Mouse (Mus musculus): ENCODE measurements around the gene Ppif. TPM values are rescaled to one million over a fixed set of nuclear protein-coding genes. Genes with fewer than 3 reads are reported as not detected.
A peak's percentile ranks its signal among the peaks of the same experiment; 100 is the strongest.

Gene Ppif
- polyA plus RNA-seq, 1 experiment from 2014 or later: 34.6 TPM

DNA sequence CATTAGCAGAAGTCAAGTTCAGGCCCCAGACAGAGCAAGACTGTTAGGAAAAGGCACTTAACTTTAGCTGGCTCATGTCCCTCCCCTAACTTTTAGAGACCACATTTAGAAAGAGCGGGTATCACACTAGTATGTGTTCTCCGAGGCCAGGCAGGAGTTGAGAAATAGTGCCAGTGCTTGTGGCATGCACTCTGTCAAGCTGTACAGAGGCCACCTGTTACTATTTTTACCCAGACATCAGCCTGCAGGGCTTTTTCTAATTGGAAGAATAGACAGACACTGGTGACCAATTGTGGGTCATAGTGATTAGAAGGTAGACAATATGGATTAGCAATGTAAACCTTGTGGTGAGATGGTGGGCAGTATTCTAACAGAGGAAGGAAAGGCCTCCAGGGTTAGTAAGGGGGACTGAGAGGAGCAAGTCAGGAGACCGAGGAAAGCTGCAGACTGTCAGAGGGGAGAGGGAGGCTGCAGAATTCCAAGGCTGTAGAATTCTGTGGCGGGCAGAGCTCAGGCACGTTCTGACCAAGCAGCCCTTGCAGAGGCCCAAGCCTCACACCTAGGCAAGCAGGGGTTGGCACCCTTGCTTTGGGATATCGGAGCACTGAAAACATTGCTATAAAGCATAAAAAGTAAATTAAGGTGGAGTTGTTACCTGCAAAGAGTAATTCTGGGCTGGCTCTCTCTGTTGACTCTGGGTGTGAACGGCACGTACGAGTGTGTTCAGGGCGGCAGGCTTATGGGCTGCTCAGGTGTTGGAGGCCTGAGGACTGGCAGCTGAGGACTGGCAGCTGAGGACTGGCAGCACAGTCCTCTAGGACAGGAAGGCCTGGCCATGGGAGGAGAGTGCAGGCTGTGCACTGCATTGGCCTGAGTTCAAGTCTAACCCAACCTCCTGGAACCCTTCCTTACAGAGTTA lies 6.7 kb upstream of the Ppif start:
- Histone ChIP-seq H3K9ac (ENCODE audit: low read depth, low read length) (no peak overlapping the region), H3K27me3 (replicated peaks; ENCODE audit: control insufficient read depth, insufficient read depth, low read length) (no peaks in the 10 kb centered on the region), H3K4me1 (ENCODE audit: control insufficient read depth, insufficient read depth, low read depth, low read length) (no peaks in the 10 kb centered on the region), H3K9me3 (ENCODE audit: control insufficient read depth, low read length) (no peaks in the 10 kb centered on the region), H3K36me3 (ENCODE audit: control insufficient read depth, insufficient read depth, low read length) (no peaks in the 10 kb centered on the region), H3K4me2 (ENCODE audit: low read length) (no peak overlapping the region), H3K4me3 (ENCODE audit: low read length) (no peak overlapping the region), H3K27ac (ENCODE audit: low read depth, low read length) (no peak overlapping the region)
- 83% methylated on average over 10 of the region's 10 CpGs for WGBS
- ATAC-seq: no peak

DNA sequence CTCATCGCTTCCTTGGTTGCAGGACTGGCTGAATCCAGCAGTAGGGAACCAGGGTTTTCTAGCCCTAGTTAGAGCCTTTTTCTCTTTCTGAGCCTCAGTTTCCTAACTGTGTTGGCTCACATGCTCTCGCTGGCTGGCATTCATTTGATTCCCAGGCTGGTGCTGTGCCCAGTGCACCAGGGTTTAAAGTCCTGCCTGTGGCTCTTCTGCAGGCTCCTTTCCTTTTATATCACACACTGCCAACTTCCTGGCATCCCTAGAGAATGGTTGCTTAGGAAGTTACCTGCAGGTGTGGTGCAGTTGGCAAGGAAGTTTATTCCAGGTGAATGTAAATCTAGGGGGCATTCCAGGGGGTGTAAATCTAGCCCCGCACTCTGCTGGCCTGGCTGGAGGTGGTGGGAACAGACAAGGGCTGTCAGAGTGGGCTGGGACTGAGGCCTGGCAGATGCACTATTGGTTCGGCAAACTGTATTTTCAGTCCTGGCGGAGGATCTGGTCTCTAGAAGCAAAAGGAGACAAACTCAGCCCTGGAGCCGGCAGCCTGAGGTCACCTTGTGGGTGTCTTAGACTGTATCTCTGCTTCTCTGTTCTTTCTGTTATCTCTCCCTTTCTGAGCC lies 575 bp upstream of the Ppif start:
- WGBS: 69% methylated on average over 6 of the region's 6 CpGs
- peak overlapping the region; percentile 55 for H3K9ac ChIP-seq (ENCODE audit: low read depth, low read length)

DNA sequence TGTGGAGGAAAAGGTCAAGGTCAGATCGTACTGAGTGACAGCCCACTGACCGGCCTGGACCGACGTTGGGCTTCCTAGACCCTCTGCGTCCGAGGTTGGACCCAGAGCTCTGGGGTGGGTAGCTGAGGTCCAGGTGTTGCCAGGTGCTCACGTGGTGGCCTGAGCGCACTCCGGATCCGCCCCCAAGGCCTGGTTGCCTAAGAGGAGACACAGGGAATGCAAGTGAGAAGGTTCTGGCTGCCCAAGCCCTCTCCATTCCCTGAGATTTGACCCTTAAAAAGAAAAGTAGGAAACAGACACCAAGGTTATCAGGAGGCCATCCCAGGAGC lies 579 bp downstream of the Ppif start:
- H3K4me2 ChIP-seq (ENCODE audit: low read length): peak overlapping the region; percentile 89
- no peak overlapping the region for H3K27ac ChIP-seq (ENCODE audit: low read depth, low read length)
- H3K36me3 ChIP-seq (ENCODE audit: control insufficient read depth, insufficient read depth, low read length): peaks cover 11% of the 10 kb centered on the region
- H3K9ac ChIP-seq (ENCODE audit: low read depth, low read length): peak overlapping the region; percentile 79
- H3K9me3 ChIP-seq (ENCODE audit: control insufficient read depth, low read length): no peaks in the 10 kb centered on the region
- ATAC-seq: peak; percentile 12; the same call in 1 of the 2 replicates
- H3K4me1 ChIP-seq (ENCODE audit: control insufficient read depth, insufficient read depth, low read depth, low read length): peaks cover 14% of the 10 kb centered on the region
- under 1% methylated on average over 10 of the region's 10 CpGs for WGBS
- H3K27me3 ChIP-seq (replicated peaks; ENCODE audit: control insufficient read depth, insufficient read depth, low read length): no peaks in the 10 kb centered on the region
- peak overlapping the region; percentile 70 for H3K4me3 ChIP-seq (ENCODE audit: low read length)

More for the DNA sequence above, 575 bp upstream of the Ppif start:
- Histone ChIP-seq H3K27ac (ENCODE audit: low read depth, low read length) (peak overlapping the region; percentile 9), H3K4me3 (ENCODE audit: low read length) (peak overlapping the region; percentile 70), H3K9me3 (ENCODE audit: control insufficient read depth, low read length) (no peaks in the 10 kb centered on the region), H3K4me2 (ENCODE audit: low read length) (peak overlapping the region; percentile 89), H3K4me1 (ENCODE audit: control insufficient read depth, insufficient read depth, low read depth, low read length) (peaks cover 14% of the 10 kb centered on the region), H3K27me3 (replicated peaks; ENCODE audit: control insufficient read depth, insufficient read depth, low read length) (no peaks in the 10 kb centered on the region), H3K36me3 (ENCODE audit: control insufficient read depth, insufficient read depth, low read length) (peaks cover 5% of the 10 kb centered on the region)
- peak; percentile 51 for ATAC-seq

DNA sequence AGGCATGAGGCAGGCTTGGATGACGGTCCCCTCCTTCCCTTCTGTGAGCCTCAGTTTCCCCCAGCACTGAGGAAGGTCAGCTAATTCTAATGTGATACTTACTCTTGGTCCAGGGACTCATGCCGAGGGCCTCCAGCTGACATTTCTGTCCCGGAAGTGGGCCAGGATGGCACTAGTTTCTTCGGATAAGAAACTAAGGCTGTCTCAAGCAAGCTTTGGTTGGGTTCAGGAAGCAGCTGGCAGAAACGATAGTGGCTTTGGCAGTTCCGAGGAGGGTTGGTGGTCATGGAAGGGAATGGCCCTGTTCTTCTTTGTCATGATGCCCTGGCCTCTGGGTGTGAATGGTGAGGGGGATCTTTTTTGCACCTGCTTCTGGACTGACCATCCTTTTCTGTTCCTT lies 1.1 kb downstream of the Ppif start:
- 66% methylated on average over 6 of the region's 6 CpGs for WGBS
- ATAC-seq: no peak
- peak overlapping the region; percentile 70 for H3K4me3 ChIP-seq (ENCODE audit: low read length)
- no peaks in the 10 kb centered on the region for H3K27me3 ChIP-seq (replicated peaks; ENCODE audit: control insufficient read depth, insufficient read depth, low read length)
- peaks cover 14% of the 10 kb centered on the region for H3K4me1 ChIP-seq (ENCODE audit: control insufficient read depth, insufficient read depth, low read depth, low read length)
- H3K9me3 ChIP-seq (ENCODE audit: control insufficient read depth, low read length): no peaks in the 10 kb centered on the region
- H3K9ac ChIP-seq (ENCODE audit: low read depth, low read length): peak overlapping the region; percentile 79
- H3K27ac ChIP-seq (ENCODE audit: low read depth, low read length): no peak overlapping the region
- peak overlapping the region; percentile 89 for H3K4me2 ChIP-seq (ENCODE audit: low read length)
- peaks cover 16% of the 10 kb centered on the region for H3K36me3 ChIP-seq (ENCODE audit: control insufficient read depth, insufficient read depth, low read length)

DNA sequence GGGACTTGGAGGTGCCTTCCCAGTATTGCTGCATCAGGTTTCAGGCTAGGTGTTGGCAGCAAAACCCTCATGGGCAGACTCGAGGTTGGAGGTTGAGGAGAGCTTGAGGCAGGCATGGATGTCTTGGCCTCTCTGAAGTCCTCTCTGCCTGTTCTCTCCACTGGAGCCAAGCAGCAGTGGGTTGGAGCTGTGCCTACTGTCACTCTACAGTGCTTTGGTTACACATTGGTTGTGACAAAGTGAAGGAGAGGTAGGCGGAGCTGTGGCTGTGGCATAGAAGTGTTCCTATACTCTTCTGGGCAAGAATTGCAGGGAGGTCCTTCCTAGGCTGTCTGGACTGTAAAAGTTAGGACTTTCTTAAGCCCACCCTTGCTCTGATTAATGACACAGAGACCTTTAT lies 2.4 kb downstream of the Ppif start:
- Histone ChIP-seq H3K36me3 (ENCODE audit: control insufficient read depth, insufficient read depth, low read length) (peaks cover 17% of the 10 kb centered on the region), H3K4me1 (ENCODE audit: control insufficient read depth, insufficient read depth, low read depth, low read length) (peaks cover 14% of the 10 kb centered on the region), H3K27ac (ENCODE audit: low read depth, low read length) (no peak overlapping the region), H3K9ac (ENCODE audit: low read depth, low read length) (no peak overlapping the region), H3K4me2 (ENCODE audit: low read length) (no peak overlapping the region), H3K27me3 (replicated peaks; ENCODE audit: control insufficient read depth, insufficient read depth, low read length) (no peaks in the 10 kb centered on the region), H3K4me3 (ENCODE audit: low read length) (no peak overlapping the region), H3K9me3 (ENCODE audit: control insufficient read depth, low read length) (no peaks in the 10 kb centered on the region)
- no peak for ATAC-seq
- WGBS: 76% methylated on average over 2 of the region's 2 CpGs

DNA sequence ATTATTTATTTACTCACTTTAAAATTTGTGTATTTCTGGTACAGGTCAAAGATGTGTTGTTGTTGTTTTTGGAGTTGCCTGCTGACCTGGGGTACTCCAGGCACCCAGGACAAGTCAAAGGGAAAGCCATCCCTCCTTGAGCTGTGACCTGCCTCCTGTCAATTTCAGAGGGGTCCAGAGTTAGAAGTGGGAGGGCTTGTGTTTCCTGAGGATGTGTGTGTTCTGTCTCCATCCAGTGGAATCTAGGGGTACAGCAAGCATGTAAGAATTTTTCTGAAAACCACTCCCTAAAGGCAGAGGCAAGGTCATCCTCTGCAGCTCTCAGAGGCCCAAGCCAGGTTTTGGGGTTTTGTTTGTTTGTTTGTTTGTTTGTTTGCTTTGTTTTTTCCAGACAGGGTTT lies 8.0 kb downstream of the Ppif start:
- H3K9ac ChIP-seq (ENCODE audit: low read depth, low read length): no peak overlapping the region
- no peaks in the 10 kb centered on the region for H3K27me3 ChIP-seq (replicated peaks; ENCODE audit: control insufficient read depth, insufficient read depth, low read length)
- no peaks in the 10 kb centered on the region for H3K9me3 ChIP-seq (ENCODE audit: control insufficient read depth, low read length)
- no peaks in the 10 kb centered on the region for H3K4me1 ChIP-seq (ENCODE audit: control insufficient read depth, insufficient read depth, low read depth, low read length)
- no peak overlapping the region for H3K4me3 ChIP-seq (ENCODE audit: low read length)
- H3K36me3 ChIP-seq (ENCODE audit: control insufficient read depth, insufficient read depth, low read length): peaks cover 17% of the 10 kb centered on the region
- H3K27ac ChIP-seq (ENCODE audit: low read depth, low read length): no peak overlapping the region
- ATAC-seq: peak; percentile 62; the same call in 1 of the 2 replicates
- H3K4me2 ChIP-seq (ENCODE audit: low read length): no peak overlapping the region

DNA sequence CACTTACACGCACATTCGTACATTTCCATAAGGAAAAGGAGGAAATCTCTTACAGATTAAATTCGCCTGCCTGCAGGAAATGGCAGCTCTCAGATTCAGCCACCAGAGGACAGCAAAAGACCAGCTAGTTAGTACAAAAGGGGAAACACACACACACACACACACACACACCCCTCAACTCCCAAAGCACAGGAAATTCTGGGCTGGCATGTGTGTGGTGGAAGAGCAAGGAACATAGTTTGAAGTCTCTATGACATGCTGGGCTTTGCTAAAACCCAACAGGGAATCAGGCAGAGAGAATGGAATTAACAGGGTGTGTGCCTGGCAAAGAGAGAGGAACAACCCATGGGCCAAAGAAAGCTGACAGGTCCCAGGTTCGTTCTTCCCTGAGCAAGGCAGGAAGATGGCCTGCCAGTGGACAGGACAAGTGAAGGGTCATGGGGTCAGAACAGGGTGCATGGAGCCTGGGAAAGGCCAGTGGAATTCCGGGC lies 13.8 kb downstream of the Ppif start:
- peaks cover 3% of the 10 kb centered on the region; the same call in 1 of the 2 replicates for H3K4me1 ChIP-seq (ENCODE audit: control insufficient read depth, insufficient read depth, low read depth, low read length)
- no peak overlapping the region for H3K4me2 ChIP-seq (ENCODE audit: low read length)
- H3K27ac ChIP-seq (ENCODE audit: low read depth, low read length): 0 out of 2 replicates have a peak overlapping the region, but pooled peaks have one; percentile 29
- no peak overlapping the region; the same call in 1 of the 2 replicates for H3K9ac ChIP-seq (ENCODE audit: low read depth, low read length)
- no peak overlapping the region for H3K4me3 ChIP-seq (ENCODE audit: low read length)
- WGBS: 55% methylated on average over 5 of the region's 5 CpGs
- no peaks in the 10 kb centered on the region for H3K27me3 ChIP-seq (replicated peaks; ENCODE audit: control insufficient read depth, insufficient read depth, low read length)
- H3K9me3 ChIP-seq (ENCODE audit: control insufficient read depth, low read length): no peaks in the 10 kb centered on the region
- ATAC-seq: peak; percentile 41; the same call in 1 of the 2 replicates
- H3K36me3 ChIP-seq (ENCODE audit: control insufficient read depth, insufficient read depth, low read length): no peaks in the 10 kb centered on the region

DNA sequence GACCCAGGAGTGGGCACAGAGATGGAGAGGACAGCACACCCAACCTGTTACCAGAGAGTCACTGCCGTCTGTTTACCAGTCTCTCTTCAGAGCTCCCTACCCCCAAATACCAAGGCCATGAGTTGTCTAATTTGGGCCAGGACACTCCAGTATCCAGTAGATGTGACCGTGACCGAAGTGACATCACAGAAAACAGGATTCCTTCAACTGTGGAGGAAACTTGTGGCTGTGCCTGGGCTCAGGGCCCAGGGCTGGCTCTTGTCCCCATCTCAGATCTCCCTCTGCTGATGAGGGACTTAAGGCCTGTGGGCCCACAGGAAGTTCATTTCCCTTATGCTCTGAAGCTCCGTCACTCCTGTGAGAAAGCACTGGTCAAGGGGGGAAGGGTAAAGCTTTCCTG lies 14.5 kb downstream of the Ppif start:
- 67% methylated on average over 4 of the region's 4 CpGs for WGBS
- Histone ChIP-seq H3K4me3 (ENCODE audit: low read length) (no peak overlapping the region), H3K9me3 (ENCODE audit: control insufficient read depth, low read length) (no peaks in the 10 kb centered on the region), H3K9ac (ENCODE audit: low read depth, low read length) (no peak overlapping the region), H3K27me3 (replicated peaks; ENCODE audit: control insufficient read depth, insufficient read depth, low read length) (no peaks in the 10 kb centered on the region), H3K4me2 (ENCODE audit: low read length) (no peak overlapping the region), H3K4me1 (ENCODE audit: control insufficient read depth, insufficient read depth, low read depth, low read length) (peaks cover 3% of the 10 kb centered on the region; the same call in 1 of the 2 replicates), H3K27ac (ENCODE audit: low read depth, low read length) (no peak overlapping the region), H3K36me3 (ENCODE audit: control insufficient read depth, insufficient read depth, low read length) (no peaks in the 10 kb centered on the region)
- ATAC-seq: no peak; the same call in 1 of the 2 replicates

DNA sequence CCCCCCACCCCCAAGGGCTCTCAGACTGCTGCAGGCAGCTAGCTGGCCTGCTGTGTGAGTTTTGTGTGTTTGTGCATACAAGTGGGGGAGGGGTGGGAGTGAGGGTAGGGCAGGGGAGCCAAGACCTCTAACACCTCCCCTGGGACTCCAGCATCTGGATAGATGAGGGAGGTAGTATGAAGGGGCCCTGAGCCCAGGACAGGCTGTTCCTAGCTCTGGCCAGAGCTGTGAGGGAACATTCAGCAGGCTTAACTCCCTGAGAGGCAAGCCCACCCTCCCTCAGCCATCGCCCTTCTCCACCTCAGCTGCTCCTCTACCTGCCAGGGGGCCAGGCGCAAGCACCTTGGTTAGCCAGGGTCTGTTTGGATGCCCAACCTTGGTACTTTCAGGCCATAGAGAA lies 15.0 kb downstream of the Ppif start:
- Histone ChIP-seq H3K4me3 (ENCODE audit: low read length) (no peak overlapping the region), H3K4me2 (ENCODE audit: low read length) (no peak overlapping the region), H3K27me3 (replicated peaks; ENCODE audit: control insufficient read depth, insufficient read depth, low read length) (no peaks in the 10 kb centered on the region), H3K27ac (ENCODE audit: low read depth, low read length) (no peak overlapping the region), H3K4me1 (ENCODE audit: control insufficient read depth, insufficient read depth, low read depth, low read length) (peaks cover 3% of the 10 kb centered on the region; the same call in 1 of the 2 replicates), H3K9me3 (ENCODE audit: control insufficient read depth, low read length) (no peaks in the 10 kb centered on the region), H3K36me3 (ENCODE audit: control insufficient read depth, insufficient read depth, low read length) (no peaks in the 10 kb centered on the region), H3K9ac (ENCODE audit: low read depth, low read length) (no peak overlapping the region; the same call in 1 of the 2 replicates)
- WGBS: 86% methylated on average over 2 of the region's 2 CpGs
- ATAC-seq: peak; percentile 26; the same call in 1 of the 2 replicates

Measured in hindbrain, embryonic 16.5 days (tissue).